Mouse (Mus musculus): ENCODE measurements at regions not wholly inside any gene's neighbourhood (a gene's known extent, or its start where the extent isn't known, plus 50 kb on each side); places are given as distances from the start of the nearest gene placed in this dataset.

- DNase-seq: no peak
Observed at GRCm38 (mm10) chr17:76205082-76205481, 653.3 kb upstream of the Fam98a start.

- DNase-seq: no peak
Observed at GRCm38 (mm10) chr17:76184813-76185212, 633.1 kb upstream of the Fam98a start.

GRCm38 (mm10) chr17:76136660-76137495, 585.1 kb upstream of the Fam98a start:
- DNase-seq: no peak

- DNase-seq: no peak
Observed at GRCm38 (mm10) chr17:76134030-76134429, 582.3 kb upstream of the Fam98a start.

- peak; percentile 14 for DNase-seq
Observed at GRCm38 (mm10) chr17:76125260-76125659, 573.5 kb upstream of the Fam98a start.

GRCm38 (mm10) chr17:76111315-76112195, 559.8 kb upstream of the Fam98a start:
- no peak for DNase-seq

GRCm38 (mm10) chr17:76110856-76111255, 559.1 kb upstream of the Fam98a start:
- no peak for DNase-seq

- no peak for DNase-seq
Observed at GRCm38 (mm10) chr17:76083536-76083935, 531.8 kb upstream of the Fam98a start.

GRCm38 (mm10) chr17:76081780-76082179, 530.0 kb upstream of the Fam98a start:
- DNase-seq: no peak

GRCm38 (mm10) chr17:76046438-76046837, 494.7 kb upstream of the Fam98a start:
- DNase-seq: no peak

GRCm38 (mm10) chr17:76032710-76033109, 481.0 kb upstream of the Fam98a start:
- DNase-seq: no peak

GRCm38 (mm10) chr17:76008011-76008410, 456.3 kb upstream of the Fam98a start:
- DNase-seq: no peak

- DNase-seq: no peak
Observed at GRCm38 (mm10) chr17:76002836-76003235, 451.1 kb upstream of the Fam98a start.

GRCm38 (mm10) chr17:75961371-75961770, 409.6 kb upstream of the Fam98a start:
- DNase-seq: no peak

- no peak for DNase-seq
Observed at GRCm38 (mm10) chr17:75936686-75937380, 385.1 kb upstream of the Fam98a start.

- no peak for DNase-seq
Observed at GRCm38 (mm10) chr17:75931022-75931421, 379.3 kb upstream of the Fam98a start.

GRCm38 (mm10) chr17:75920240-75920639, 368.5 kb upstream of the Fam98a start:
- DNase-seq: no peak

GRCm38 (mm10) chr17:75917020-75917419, 365.3 kb upstream of the Fam98a start:
- no peak for DNase-seq

- DNase-seq: no peak
Observed at GRCm38 (mm10) chr17:75916590-75916989, 364.8 kb upstream of the Fam98a start.

GRCm38 (mm10) chr17:75915256-75915655, 363.5 kb upstream of the Fam98a start:
- no peak for DNase-seq

GRCm38 (mm10) chr17:75907085-75907484, 355.3 kb upstream of the Fam98a start:
- no peak for DNase-seq

- no peak for DNase-seq
Observed at GRCm38 (mm10) chr17:75906643-75907042, 354.9 kb upstream of the Fam98a start.

- no peak for DNase-seq
Observed at GRCm38 (mm10) chr17:75895436-75895835, 343.7 kb upstream of the Fam98a start.
